ENCODE assay signal across 29 mouse cellular contexts in genomic region chr11:44593016-44593415, GRCm38 (mm10). TPM values are rescaled to one million over a fixed set of nuclear protein-coding genes. Genes with fewer than 3 reads are reported as not detected.
DNase-seq lines count a peak whose midpoint lies in the region; ATAC-seq and TF ChIP-seq lines count a peak whose summit lies in the region.
"Had no signal": no experiment of that assay in that cellular context is flagged by ENCODE, and none has a peak within 500 bp of the region (broad histone marks: within the 10 kb centered on the region; RNA-seq: fewer than 3 reads in every experiment).

No protein-coding gene starts in this region.

- peak; percentile 14 for TF ChIP-seq RAD21 in CH12.LX (IDR thresholded peaks at IDR 0.05; ENCODE audit: low read depth, low read length)

- H3K27ac ChIP-seq in CH12.LX (ENCODE audit: insufficient read depth, low read depth) = no peak overlapping the region
- no peak overlapping the region for H3K27ac ChIP-seq in kidney, embryonic 15.5 days
- H3K27ac ChIP-seq: embryonic facial prominence, embryonic 13.5 days; embryonic facial prominence, embryonic 15.5 days; forebrain, embryonic 10.5 days; forebrain, embryonic 12.5 days had no signal

- H3K4me2 ChIP-seq in CH12.LX (ENCODE audit: insufficient read depth, low read depth, poor library complexity, severe bottlenecking) = no peak overlapping the region
- no peak overlapping the region for H3K4me2 ChIP-seq in kidney, embryonic 15.5 days
- H3K4me2 ChIP-seq: embryonic facial prominence, embryonic 13.5 days; embryonic facial prominence, embryonic 15.5 days; forebrain, embryonic 12.5 days had no signal

- no peaks in the 10 kb centered on the region for H3K79me2 ChIP-seq in CH12.LX (replicated peaks; ENCODE audit: control insufficient read depth, extremely low read depth, insufficient read depth, poor library complexity, severe bottlenecking)

- intact Hi-C loops in left cerebral cortex, postnatal 4 days (cut with DNase I) = no loop called here

- in situ Hi-C loops in CH12.LX (cut with MboI; ENCODE audit: low pct_ligation_motif_present, low pct_unique_long_range_greater_than_20kb, low sequenced_read_pairs) = loop anchor here (25.0 kb wide), 2 partner anchors 1044 to 1294 kb away; no protein-coding TSS in a partner anchor

- dilution Hi-C loops in CH12.LX (cut with MboI; ENCODE audit: extremely low pct_ligation_motif_present, extremely low pct_unique_long_range_greater_than_20kb, low sequenced_read_pairs) = no loop called here

- no peak overlapping the region for H3K9ac ChIP-seq in CH12.LX (ENCODE audit: insufficient read depth, low read depth)
- no peak overlapping the region for H3K9ac ChIP-seq in kidney, embryonic 15.5 days
- H3K9ac ChIP-seq: embryonic facial prominence, embryonic 13.5 days; embryonic facial prominence, embryonic 15.5 days; forebrain, embryonic 12.5 days had no signal

- H3K36me3 ChIP-seq in CH12.LX (replicated peaks in 1 of 2; ENCODE audit: control insufficient read depth in 1 of 2, insufficient read depth in 1 of 2, low read length in 1 of 2) = no peaks in the 10 kb centered on the region
- H3K36me3 ChIP-seq in kidney, embryonic 15.5 days = no peaks in the 10 kb centered on the region
- H3K36me3 ChIP-seq: embryonic facial prominence, embryonic 13.5 days; embryonic facial prominence, embryonic 15.5 days; forebrain, embryonic 10.5 days; forebrain, embryonic 12.5 days had no signal

- 0 out of 4 replicates have a peak, but pooled peaks cover 2% of the 10 kb centered on the region in 2 experiments for H3K4me1 ChIP-seq in CH12.LX (ENCODE audit: control insufficient read depth in 1 of 2, insufficient read depth in 2 of 2)
- no peaks in the 10 kb centered on the region for H3K4me1 ChIP-seq in kidney, embryonic 15.5 days
- H3K4me1 ChIP-seq: embryonic facial prominence, embryonic 13.5 days; embryonic facial prominence, embryonic 15.5 days; forebrain, embryonic 10.5 days; forebrain, embryonic 12.5 days had no signal

- H3K27me3 ChIP-seq in CH12.LX (replicated peaks) = no peaks in the 10 kb centered on the region
- H3K27me3 ChIP-seq in kidney, embryonic 15.5 days = no peaks in the 10 kb centered on the region
- H3K27me3 ChIP-seq: embryonic facial prominence, embryonic 13.5 days; embryonic facial prominence, embryonic 15.5 days; forebrain, embryonic 12.5 days; Patski had no signal

- TF ChIP-seq EP300 in CH12.LX (IDR thresholded peaks at IDR 0.05; ENCODE audit: low read length) = no peak

- no peak for TF ChIP-seq POLR2A in CH12.LX (IDR thresholded peaks at IDR 0.05; ENCODE audit: low read depth, low read length)

- H3K4me3 ChIP-seq in CH12.LX (replicated peaks in 1 of 3; ENCODE audit: low read depth in 2 of 3, low read length in 2 of 3, poor library complexity in 1 of 3) = no peak overlapping the region
- H3K4me3 ChIP-seq in kidney, embryonic 15.5 days (replicated peaks) = no peak overlapping the region
- H3K4me3 ChIP-seq: embryonic facial prominence, embryonic 13.5 days; embryonic facial prominence, embryonic 15.5 days; erythroblast, embryonic 14.5 days; forebrain, embryonic 10.5 days; forebrain, embryonic 12.5 days had no signal

- TF ChIP-seq CTCF in CH12.LX (conservative IDR thresholded peaks at IDR 0.05 in 1 of 2, IDR thresholded peaks at IDR 0.05 in 1 of 2; ENCODE audit: low read depth in 2 of 2, low read length in 2 of 2) = peak in 1 of 2 experiments; percentile 44; a peak in 1 of 4 replicates

- WGBS in kidney, embryonic 15.5 days = 90% methylated on average over 6 of the region's 6 CpGs

- H3K9me3 ChIP-seq in CH12.LX (replicated peaks; ENCODE audit: low read length) = no peaks in the 10 kb centered on the region
- no peaks in the 10 kb centered on the region for H3K9me3 ChIP-seq in kidney, embryonic 15.5 days (replicated peaks)
- H3K9me3 ChIP-seq: embryonic facial prominence, embryonic 13.5 days; embryonic facial prominence, embryonic 15.5 days; forebrain, embryonic 10.5 days; forebrain, embryonic 12.5 days had no signal

- peak; percentile 21 for DNase-seq in 416B (ENCODE audit: low read depth)
- DNase-seq in CH12.LX (ENCODE audit: extremely low read depth) = no peak
- peak; percentile 65 for DNase-seq in ES-CJ7 (ENCODE audit: low read depth, low spot score)
- peak; percentile 67 for DNase-seq in R1 (ENCODE audit: low read depth, low spot score)
- DNase-seq in right cerebral cortex, postnatal 10 days (ENCODE audit: low spot score in 2 of 2) = no peak
- no peak for DNase-seq in thymus, adult 18-20 months
- DNase-seq in left cerebral cortex, postnatal 4 days = no peak
- DNase-seq: adrenal gland, adult 8-10 months; adrenal gland, postnatal 14 days; B cell, adult 2 months; cerebellum, adult 11 months; cerebellum, adult 18-20 months; cerebellum, adult 8-10 months; cerebellum, adult 9-11 months; cerebellum, postnatal 14 days; cerebellum, postnatal 36 days; embryo, embryonic 11 days had no signal

- ATAC-seq in kidney, embryonic 15.5 days (replicated peaks; ENCODE audit: low FRiP score) = no peak
- ATAC-seq: activated CD4-positive, CD25-positive, alpha-beta regulatory T cell, adult 4 months; CD4-positive, CD25-positive, alpha-beta regulatory T cell, adult 4 months; forebrain, embryonic 14.5 days; forebrain, embryonic 16.5 days; Patski had no signal

TF ChIP-seq in CH12.LX, 34 proteins besides CTCF, POLR2A, EP300 and RAD21:
- TF ChIP-seq SIN3A (IDR thresholded peaks at IDR 0.05; ENCODE audit: low read length) = no peak
- peak; percentile 52 for TF ChIP-seq BHLHE40 (IDR thresholded peaks at IDR 0.05; ENCODE audit: low read depth, low read length)
- TF ChIP-seq USF1 (IDR thresholded peaks at IDR 0.05; ENCODE audit: low read depth, low read length) = peak; percentile 48; the same call in 1 of the 2 replicates
- TF ChIP-seq GABPA (IDR thresholded peaks at IDR 0.05; ENCODE audit: insufficient replicate concordance, low read depth, low read length) = no peak
- no peak for TF ChIP-seq RCOR1 (conservative IDR thresholded peaks at IDR 0.05; ENCODE audit: low read depth, low read length)
- TF ChIP-seq USF2 (conservative IDR thresholded peaks at IDR 0.05; ENCODE audit: low read depth, low read length) = peak; percentile 32; the same call in 1 of the 2 replicates

RNA-seq across cellular contexts. Expression of gene Ebf1, which starts 24.1 kb away (rescaled TPM):
- total RNA-seq in CH12.LX (2012; rRNA removed) = 24.9 and 37.8 TPM in 2 replicates
- total RNA-seq in CH12.LX (2014; rRNA removed) = 42.8 and 44.2 TPM in 2 replicates
- 52.5 and 60.7 TPM in 2 replicates for polyA plus RNA-seq in CH12.LX (2012; ENCODE audit: insufficient read length, low read depth)
- 22.8 and 24.1 TPM in 2 replicates for polyA plus RNA-seq in kidney, embryonic 15.5 days (2015; fragmentation: Nextera tagmentation; extraction: Ambion mirVana)
- 1 to 10 TPM; 5.9 to 6.7 TPM for total RNA-seq in left cerebral cortex, postnatal 4 days (2021)
- total RNA-seq: common myeloid progenitor, adult 5-6 weeks had no signal
- polyA plus RNA-seq: erythroblast, embryonic 14.5 days had no signal

Comparison
In these comparisons a context has a peak if more than half of its experiments do, and no peak if none do; other contexts are left out.
1. DNase-seq: peak in 416B (single experiment), ES-CJ7 (single experiment) and R1 (single experiment); none in CH12.LX (single experiment), right cerebral cortex, postnatal 10 days (0 of 2), thymus, adult 18-20 months (0 of 2) and left cerebral cortex, postnatal 4 days (single experiment).